Mouse (Mus musculus) MEL (cell line): Measurements from ENCODE around the gene Gm20662. TPM values are rescaled to one million over a fixed set of nuclear protein-coding genes. Genes with fewer than 3 reads are reported as not detected.

Experiments used
- DNase-seq: peaks from one replicate; pipeline ENCODE4 v3.0.0; 2011; ENCODE audit warnings: low read depth, low spot score
- H3K27ac ChIP-seq: 2 replicates; pipeline ENCODE4 v1.5.1; 2012; ENCODE audit warnings: low read depth, mild to moderate bottlenecking, control low read depth, low read length, moderate library complexity; ENCODE audit not compliant: control insufficient read depth
- H3K27me3 ChIP-seq, 2 experiments: fragments of 150-350 bp in 1 of 2; sonication (generic) in 1 of 2; 2 replicates each; pipeline ENCODE4 v1.6.1; 2012; ENCODE audit warnings: low read length in 2 of 2, mild to moderate bottlenecking in 2 of 2, improper control_type of control experiment in 1 of 2, moderate library complexity in 1 of 2; ENCODE audit not compliant: insufficient read depth in 2 of 2, control insufficient read depth in 1 of 2
- H3K36me3 ChIP-seq, 2 experiments: 2 replicates each; pipeline ENCODE4 v1.6.1; 2012 to 2014; ENCODE audit warnings: low read length in 2 of 2, improper control_type of control experiment in 1 of 2, inconsistent platforms in 1 of 2, mild to moderate bottlenecking in 1 of 2; ENCODE audit not compliant: insufficient read depth in 2 of 2, control insufficient read depth in 1 of 2
- H3K4me1 ChIP-seq, 2 experiments: fragments of 150-350 bp in 1 of 2; sonication (generic) in 1 of 2; 2 replicates each; pipeline ENCODE4 v1.6.1; 2012; ENCODE audit warnings: low read length in 2 of 2, improper control_type of control experiment in 1 of 2, mild to moderate bottlenecking in 1 of 2; ENCODE audit not compliant: insufficient read depth in 2 of 2, control insufficient read depth in 1 of 2
- H3K4me3 ChIP-seq, 2 experiments: fragments of 150-350 bp in 1 of 2; sonication (generic) in 1 of 2; 2 replicates each; pipeline ENCODE4 v1.5.1; 2012; ENCODE audit warnings: low read depth in 2 of 2, low read length in 2 of 2, mild to moderate bottlenecking in 2 of 2, moderate library complexity in 2 of 2, control low read depth in 1 of 2, improper control_type of control experiment in 1 of 2; ENCODE audit not compliant: control insufficient read depth in 1 of 2, insufficient read depth in 1 of 2
- H3K79me2 ChIP-seq: 2 replicates; pipeline ENCODE4 v1.6.1; 2012; ENCODE audit warnings: mild to moderate bottlenecking, low read length, moderate library complexity; ENCODE audit not compliant: control insufficient read depth, poor library complexity, insufficient read depth
- H3K9ac ChIP-seq: 2 replicates; pipeline ENCODE4 v1.6.1; 2012; ENCODE audit warnings: low read depth, mild to moderate bottlenecking, control low read depth, low read length, moderate library complexity; ENCODE audit not compliant: control insufficient read depth, poor library complexity, severe bottlenecking
- H3K9me3 ChIP-seq: fragments of 150-350 bp; sonication (generic); replicated peaks from 2 replicates; pipeline ENCODE4 v1.6.1; 2012; ENCODE audit warnings: mild to moderate bottlenecking, low read length, improper control_type of control experiment, moderate library complexity; ENCODE audit not compliant: insufficient read depth
- BHLHE40 ChIP-seq: IDR thresholded peaks from 2 replicates; pipeline ENCODE4 v1.6.1; 2012; ENCODE audit warnings: low read depth, mild to moderate bottlenecking, inconsistent platforms, low read length, improper control_type of control experiment, borderline replicate concordance
- CHD1 ChIP-seq: IDR thresholded peaks from 2 replicates; pipeline ENCODE4 v1.6.1; 2012; ENCODE audit warnings: low read depth, mild to moderate bottlenecking, inconsistent platforms, low read length, improper control_type of control experiment
- CHD2 ChIP-seq: IDR thresholded peaks from 2 replicates; pipeline ENCODE4 v1.6.1; 2011; ENCODE audit warnings: low read length, improper control_type of control experiment
- CTCF ChIP-seq, 3 experiments: IDR thresholded peaks in 2 of 3; conservative IDR thresholded peaks in 1 of 3; 2 replicates each; pipeline ENCODE4 v1.5.1; 2011 to 2012; ENCODE audit warnings: low read length in 3 of 3, low read depth in 2 of 3, mild to moderate bottlenecking in 2 of 3, improper control_type of control experiment in 1 of 3, inconsistent platforms in 1 of 3, mixed read lengths in 1 of 3, moderate library complexity in 1 of 3; ENCODE audit not compliant: control insufficient read depth in 1 of 3, insufficient read depth in 1 of 3, poor library complexity in 1 of 3, severe bottlenecking in 1 of 3
- E2F4 ChIP-seq: IDR thresholded peaks from 2 replicates; pipeline ENCODE4 v1.6.1; 2011; ENCODE audit warnings: low read depth, low read length, improper control_type of control experiment, borderline replicate concordance
- ELF1 ChIP-seq: IDR thresholded peaks from 2 replicates; pipeline ENCODE4 v1.6.1; 2014; ENCODE audit warnings: low read depth, mild to moderate bottlenecking, inconsistent platforms, low read length, improper control_type of control experiment, moderate library complexity
- EP300 ChIP-seq, 2 experiments: IDR thresholded peaks; 2 replicates each; pipeline ENCODE4 v1.6.1; 2011; ENCODE audit warnings: improper control_type of control experiment in 2 of 2, low read length in 2 of 2, low read depth in 1 of 2, mild to moderate bottlenecking in 1 of 2
- ETS1 ChIP-seq: IDR thresholded peaks from 2 replicates; pipeline ENCODE4 v1.6.1; 2012; ENCODE audit warnings: low read depth, mild to moderate bottlenecking, inconsistent platforms, low read length, improper control_type of control experiment, moderate library complexity
- GABPA ChIP-seq: IDR thresholded peaks from 2 replicates; pipeline ENCODE4 v1.6.1; 2012; ENCODE audit warnings: low read depth, mild to moderate bottlenecking, inconsistent platforms, low read length, improper control_type of control experiment, moderate library complexity
- GATA1 ChIP-seq: IDR thresholded peaks from 2 replicates; pipeline ENCODE4 v1.6.1; 2011; ENCODE audit warnings: low read depth, low read length, improper control_type of control experiment
- HCFC1 ChIP-seq: IDR thresholded peaks from 2 replicates; pipeline ENCODE4 v1.6.1; 2012; ENCODE audit warnings: low read depth, mild to moderate bottlenecking, inconsistent platforms, low read length, improper control_type of control experiment, moderate library complexity
- MAFK ChIP-seq: IDR thresholded peaks from 2 replicates; pipeline ENCODE4 v1.6.1; 2011; ENCODE audit warnings: low read depth, mild to moderate bottlenecking, low read length, improper control_type of control experiment, borderline replicate concordance
- MAX ChIP-seq: IDR thresholded peaks from 2 replicates; pipeline ENCODE4 v1.6.1; 2011; ENCODE audit warnings: low read length, improper control_type of control experiment
- MAZ ChIP-seq: IDR thresholded peaks from 2 replicates; pipeline ENCODE4 v1.6.1; 2012; ENCODE audit warnings: low read depth, mild to moderate bottlenecking, inconsistent platforms, low read length, improper control_type of control experiment
- MEF2A ChIP-seq: IDR thresholded peaks from 2 replicates; pipeline ENCODE4 v1.6.1; 2014; ENCODE audit warnings: low read depth, mild to moderate bottlenecking, inconsistent platforms, low read length, improper control_type of control experiment; ENCODE audit not compliant: poor library complexity, insufficient replicate concordance, severe bottlenecking; ENCODE audit errors: extremely low read depth
- MYB ChIP-seq: IDR thresholded peaks from 2 replicates; pipeline ENCODE4 v1.6.1; 2011; ENCODE audit warnings: mild to moderate bottlenecking, low read depth, low read length, improper control_type of control experiment
- MYC ChIP-seq: IDR thresholded peaks from 2 replicates; pipeline ENCODE4 v1.6.1; 2011; ENCODE audit warnings: low read depth, mild to moderate bottlenecking, low read length, improper control_type of control experiment, moderate library complexity
- NRF1 ChIP-seq: IDR thresholded peaks from 2 replicates; pipeline ENCODE4 v1.6.1; 2014; ENCODE audit warnings: low read depth, mild to moderate bottlenecking, inconsistent platforms, low read length, improper control_type of control experiment, moderate library complexity; ENCODE audit not compliant: poor library complexity, insufficient read depth, severe bottlenecking
- POLR2AphosphoS2 ChIP-seq: IDR thresholded peaks from 2 replicates; pipeline ENCODE4 v1.6.1; 2011; ENCODE audit warnings: low read length, improper control_type of control experiment
- RAD21 ChIP-seq: IDR thresholded peaks from 2 replicates; pipeline ENCODE4 v1.6.1; 2011; ENCODE audit warnings: mild to moderate bottlenecking, low read depth, low read length, improper control_type of control experiment
- RCOR1 ChIP-seq: IDR thresholded peaks from 2 replicates; pipeline ENCODE4 v1.6.1; 2012; ENCODE audit warnings: low read depth, mild to moderate bottlenecking, inconsistent platforms, low read length, improper control_type of control experiment
- SIN3A ChIP-seq: IDR thresholded peaks from 2 replicates; pipeline ENCODE4 v1.6.1; 2012; ENCODE audit warnings: low read length, improper control_type of control experiment, inconsistent platforms
- TCF12 ChIP-seq: IDR thresholded peaks from 2 replicates; pipeline ENCODE4 v1.6.1; 2014; ENCODE audit warnings: low read depth, mild to moderate bottlenecking, inconsistent platforms, low read length, improper control_type of control experiment, moderate library complexity
- UBTF ChIP-seq: IDR thresholded peaks from 2 replicates; pipeline ENCODE4 v1.6.1; 2012; ENCODE audit warnings: low read depth, mild to moderate bottlenecking, inconsistent platforms, low read length, improper control_type of control experiment, moderate library complexity, borderline replicate concordance; ENCODE audit not compliant: insufficient read depth
- USF1 ChIP-seq: IDR thresholded peaks from 2 replicates; pipeline ENCODE4 v1.6.1; 2014; ENCODE audit warnings: low read depth, mild to moderate bottlenecking, inconsistent platforms, low read length, improper control_type of control experiment, moderate library complexity
- USF2 ChIP-seq, 2 experiments: IDR thresholded peaks; 2 replicates each; pipeline ENCODE4 v1.6.1; 2011 to 2012; ENCODE audit warnings: improper control_type of control experiment in 2 of 2, low read length in 2 of 2, borderline replicate concordance in 1 of 2, inconsistent platforms in 1 of 2, low read depth in 1 of 2, mild to moderate bottlenecking in 1 of 2; ENCODE audit not compliant: insufficient read depth in 1 of 2
- ZC3H11A ChIP-seq: IDR thresholded peaks from 2 replicates; pipeline ENCODE4 v1.6.1; 2012; ENCODE audit warnings: low read depth, mild to moderate bottlenecking, inconsistent platforms, low read length, improper control_type of control experiment
- ZKSCAN1 ChIP-seq: IDR thresholded peaks from 2 replicates; pipeline ENCODE4 v1.6.1; 2012; ENCODE audit warnings: low read depth, mild to moderate bottlenecking, inconsistent platforms, low read length, improper control_type of control experiment, moderate library complexity
- ZMIZ1 ChIP-seq: IDR thresholded peaks from 2 replicates; pipeline ENCODE4 v1.6.1; 2012; ENCODE audit warnings: low read depth, mild to moderate bottlenecking, inconsistent platforms, low read length, improper control_type of control experiment, moderate library complexity
- ZNF384 ChIP-seq: IDR thresholded peaks from 2 replicates; pipeline ENCODE4 v1.6.1; 2012; ENCODE audit warnings: low read depth, mild to moderate bottlenecking, inconsistent platforms, low read length, improper control_type of control experiment
- polyA plus RNA-seq, 2 experiments: library from polyadenylated mRNA; stranded (reverse) in 1 of 2; unstranded in 1 of 2; fragments of >175 nt in 1 of 2; fragments of >200 nt in 1 of 2; gene quantifications; 2 replicates each; pipeline versions ENCODE4 v1.2.1 to v1.2.4; 2012; ENCODE audit warnings: low replicate concordance in 2 of 2, low read depth in 1 of 2; ENCODE audit not compliant: insufficient read length in 2 of 2, insufficient read depth in 1 of 2, missing spikeins in 1 of 2
- total RNA-seq: library from RNA; depleted of rRNA; stranded (reverse); fragments of 300-350 nt; gene quantifications from 2 replicates; pipeline ENCODE4 v1.2.3, GENCODE M21; 2012

Gene Gm20662
- total and polyA plus RNA-seq, 3 experiments = 0.73 to 1.2 TPM; not detected in 1

DNA sequence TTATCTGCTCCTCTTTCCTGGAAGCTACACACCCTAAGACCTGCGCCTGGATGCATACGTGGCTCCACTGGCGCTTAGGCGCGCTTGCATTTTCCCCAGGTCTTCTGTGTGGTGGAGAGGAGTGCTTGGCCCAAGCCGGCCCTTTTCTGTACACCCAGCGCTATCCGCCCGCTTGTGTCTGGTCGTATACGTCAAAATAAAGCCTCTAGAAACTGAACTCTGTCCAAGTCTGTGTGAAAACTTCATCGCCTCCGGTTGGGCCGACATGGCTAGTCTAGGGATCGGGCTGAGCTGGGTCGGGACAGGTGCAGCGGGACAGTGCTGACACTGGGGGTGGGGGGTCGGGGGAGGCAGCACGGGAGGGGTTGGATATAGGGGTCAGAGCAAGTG, 52.4 kb downstream of the Gm20662 start:
- Histone ChIP-seq H3K9me3 (no peaks in the 10 kb centered on the region), H3K79me2 (peaks cover 10% of the 10 kb centered on the region), H3K36me3 (peaks cover 0 to 6% of the 10 kb centered on the region in 2 experiments; a peak in 3 of 4 replicates), H3K9ac (peak overlapping the region; percentile 78), H3K27me3 (no peaks in the 10 kb centered on the region), H3K4me1 (peaks cover 2 to 17% of the 10 kb centered on the region in 2 experiments), H3K27ac (peak overlapping the region; percentile 81), H3K4me3 (peak overlapping the region; percentile 66 to 68)
- DNase-seq = no peak
- TF ChIP-seq USF1 (no peak), ELF1 (no peak), MYC (0 out of 2 replicates have a peak, but pooled peaks have one; percentile 12), RCOR1 (no peak)

DNA sequence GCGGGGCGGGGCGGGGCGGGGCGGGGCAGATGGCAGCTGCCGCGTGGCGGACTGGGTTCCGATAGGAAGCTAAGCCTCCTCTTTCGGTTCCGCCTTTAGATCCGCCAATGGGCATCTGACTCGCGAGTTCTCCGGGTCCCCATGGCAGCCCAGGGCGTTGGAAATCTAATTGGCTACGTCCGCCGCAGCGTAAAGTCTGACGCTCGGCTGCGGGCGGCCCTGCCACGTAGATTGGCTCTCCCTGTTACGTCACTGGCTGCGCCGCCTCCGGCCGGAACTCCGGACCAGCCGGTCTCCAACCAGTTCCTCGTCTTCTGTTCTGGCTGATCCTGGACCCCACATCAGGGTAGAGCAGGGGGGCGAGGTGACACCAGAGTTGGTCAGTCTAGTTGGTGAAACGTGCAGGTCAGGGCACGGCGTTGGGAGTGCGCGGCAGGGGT, 52.9 kb downstream of the Gm20662 start, which contains the start of gene Gmppb:
Gene Gmppb, plus strand, starts transcription at position 227 of the 440 bp plus-strand sequence.
- peaks cover 2 to 17% of the 10 kb centered on the region in 2 experiments for H3K4me1 ChIP-seq
- peak within 1 kb of the TSS; percentile 81 for H3K27ac ChIP-seq
- H3K79me2 ChIP-seq = peaks cover 10% of the 10 kb centered on the region
- no peaks in the 10 kb centered on the region for H3K9me3 ChIP-seq
- no peaks in the 10 kb centered on the region for H3K27me3 ChIP-seq
- peaks cover 0 to 6% of the 10 kb centered on the region in 2 experiments; a peak in 3 of 4 replicates for H3K36me3 ChIP-seq
- peak; percentile 98 for DNase-seq
- peak within 1 kb of the TSS; percentile 89 to 98 for H3K4me3 ChIP-seq
- H3K9ac ChIP-seq = peak within 1 kb of the TSS; percentile 89
- TF ChIP-seq ETS1 (peak; percentile 47; the same call in 1 of the 2 replicates), RAD21 (no peak), UBTF (no peak), ZNF384 (no peak), EP300 (IDR thresholded peaks at IDR 0.05; ENCODE audit: low read depth in 1 of 2, low read length in 2 of 2) (no peak), HCFC1 (peak; percentile 86), RCOR1 (no peak), ZKSCAN1 (no peak), MAFK (no peak), E2F4 (no peak), ZC3H11A (no peak), USF2 (IDR thresholded peaks at IDR 0.05; ENCODE audit: borderline replicate concordance in 1 of 2, insufficient read depth in 1 of 2, low read depth in 1 of 2, low read length in 2 of 2) (no peak), SIN3A (peak; percentile 96), MAZ (0 out of 2 replicates have a peak, but pooled peaks have one; percentile 42), NRF1 (no peak), MYC (no peak), ELF1 (peak; percentile 90), BHLHE40 (no peak), MYB (no peak), GATA1 (no peak), MEF2A (no peak), CHD2 (no peak), USF1 (no peak; the same call in 1 of the 2 replicates), MAX (peak; percentile 58), GABPA (no peak), CHD1 (no peak), POLR2AphosphoS2 (peak; percentile 45; the same call in 1 of the 2 replicates), TCF12 (no peak), CTCF (IDR thresholded peaks at IDR 0.05 in 2 of 3, conservative IDR thresholded peaks at IDR 0.05 in 1 of 3; ENCODE audit: control insufficient read depth in 1 of 3, insufficient read depth in 1 of 3, low read depth in 2 of 3, low read length in 3 of 3, poor library complexity in 1 of 3, severe bottlenecking in 1 of 3) (no peak), ZMIZ1 (0 out of 2 replicates have a peak, but pooled peaks have one; percentile 70)
